Mouse (Mus musculus): ENCODE results near the gene Efna5.

GRCm38 (mm10) chr17:62713455-62713854 is 167.7 kb downstream of the Efna5 start:
- TF ChIP-seq CTCF (IDR thresholded peaks at IDR 0.05; ENCODE audit: low read depth, low read length) (no peak), POLR2A (IDR thresholded peaks at IDR 0.05; ENCODE audit: extremely low read depth, insufficient read depth, low read length) (no peak)
